Mouse (Mus musculus): ENCODE measurements at regions not wholly inside any gene's neighbourhood (a gene's known extent, or its start where the extent isn't known, plus 50 kb on each side); places are given as distances from the start of the nearest gene placed in this dataset.

DNA sequence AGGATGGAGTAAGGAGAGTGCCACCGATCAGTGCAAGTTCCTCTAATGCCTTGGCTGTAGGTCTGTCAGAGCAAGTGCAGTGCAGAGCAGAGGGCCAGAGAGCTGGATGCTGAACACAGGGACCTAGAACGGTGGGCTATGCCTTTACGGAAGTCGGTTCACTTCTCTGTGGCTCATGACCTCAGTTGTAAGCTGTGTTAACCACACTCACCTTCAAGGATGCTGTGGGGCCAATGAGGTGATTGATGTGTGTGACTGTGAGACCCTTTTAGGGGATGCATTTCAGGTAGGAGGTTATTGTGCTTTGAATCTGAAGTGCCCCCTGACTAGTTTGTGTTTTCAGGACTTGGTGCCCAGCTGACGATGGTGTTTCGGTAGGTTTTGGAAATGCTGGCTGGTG lies 254.4 kb downstream of the 4933412E24Rik start:
- ChIA-PET CTCF (no interaction called here), POLR2A (no interaction called here)

DNA sequence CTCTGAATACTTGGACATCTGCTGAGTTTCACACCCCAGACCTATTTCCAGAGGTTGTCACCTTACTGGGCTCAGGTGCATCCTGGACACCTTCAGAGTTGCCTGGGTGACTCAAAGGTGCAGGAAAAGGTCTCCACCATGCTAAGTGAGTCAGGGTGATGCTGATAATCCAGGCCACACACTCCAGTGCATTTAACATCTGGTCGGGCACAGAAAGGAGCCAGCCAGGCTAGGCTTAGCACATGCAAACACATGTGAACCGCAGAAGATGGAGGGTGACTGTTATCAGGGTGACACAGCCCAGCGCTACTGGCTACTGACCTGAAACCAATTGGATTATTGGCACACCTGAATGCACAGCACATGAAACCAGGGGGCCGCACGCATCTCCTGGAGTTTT lies 255.9 kb downstream of the 4933412E24Rik start:
- POLR2A ChIA-PET, result interaction anchor here in 2 of 4 experiments (0.6 to 1.4 kb wide), 2 partner anchors 26 to 29 kb away, joined by 3 to 4 read pairs; no protein-coding TSS in a partner anchor

DNA sequence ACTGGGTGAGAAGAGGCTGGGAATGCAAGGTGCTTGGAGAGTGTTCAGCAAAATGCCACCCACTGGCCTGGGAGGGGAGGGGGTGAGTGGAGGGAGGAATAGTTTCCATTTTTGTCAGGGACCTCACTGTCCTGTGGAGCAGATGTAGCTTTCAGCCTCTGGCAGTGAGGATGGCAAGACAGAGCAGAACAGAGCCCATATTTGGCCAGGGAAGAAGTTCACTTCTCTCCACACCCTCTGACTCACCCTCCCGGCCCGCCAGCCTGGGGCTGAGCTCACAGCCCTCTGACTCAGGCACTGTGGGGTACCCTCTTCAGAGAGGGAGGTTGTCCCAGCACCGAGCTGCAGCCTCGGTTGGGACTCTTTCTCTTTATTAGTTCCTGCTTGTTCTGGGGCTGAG lies 256.8 kb downstream of the 4933412E24Rik start:
- ChIA-PET POLR2A (interaction anchor here in 1 of 4 experiments (1.4 kb wide), 1 partner anchor 30 kb away, joined by 3 read pairs; no protein-coding TSS in a partner anchor), CTCF (no interaction called here)

More for the DNA sequence above, 255.9 kb downstream of the 4933412E24Rik start:
- CTCF ChIA-PET, result no interaction called here

DNA sequence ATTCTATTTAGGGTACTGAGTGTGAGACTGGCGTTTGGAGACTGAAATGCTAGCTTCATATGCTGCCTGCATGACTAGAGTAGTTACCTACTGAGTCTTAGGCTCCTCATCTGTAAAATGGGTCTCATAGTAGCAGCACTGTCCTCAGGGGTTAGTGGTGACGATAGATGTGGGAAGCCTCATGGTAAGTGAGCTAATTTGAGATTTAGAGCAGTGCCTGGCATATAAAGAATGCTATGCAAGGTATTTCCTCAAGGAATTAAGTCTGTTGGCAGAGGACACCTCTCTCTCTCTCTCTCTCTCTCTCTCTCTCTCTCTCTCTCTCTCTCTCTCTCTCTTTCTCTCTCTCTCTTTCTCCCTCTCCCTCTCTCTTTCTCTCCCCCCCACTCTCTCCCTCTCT lies 257.4 kb downstream of the 4933412E24Rik start:
- POLR2A ChIA-PET, result interaction anchor here in 1 of 4 experiments (0.6 to 1.4 kb wide), 2 partner anchors 31 to 479 kb away, joined by 3 to 6 read pairs; no protein-coding TSS in a partner anchor
- CTCF ChIA-PET, result interaction anchor here in 1 of 4 experiments (0.7 kb wide), 1 partner anchor 8 kb away, joined by 9 read pairs; no protein-coding TSS in a partner anchor

DNA sequence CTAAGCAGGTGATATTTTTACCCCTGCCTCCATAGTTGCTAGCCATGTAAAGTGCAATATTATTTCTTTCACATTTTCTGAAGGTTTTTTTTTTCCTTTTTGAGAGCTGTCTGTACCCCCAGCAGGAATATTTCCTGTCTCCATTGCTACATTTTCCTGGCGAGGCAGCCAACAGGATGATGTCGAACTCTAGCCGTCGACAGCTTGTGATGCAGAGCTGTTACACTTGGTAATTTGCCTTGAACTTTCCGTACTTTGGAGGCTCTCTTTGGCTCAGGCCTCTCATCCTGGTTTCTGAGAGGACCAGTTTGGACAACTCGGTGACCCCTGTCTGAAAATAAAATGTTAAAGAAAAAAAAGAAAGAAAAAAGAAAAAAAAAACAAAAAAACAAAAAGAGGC lies 260.3 kb downstream of the 4933412E24Rik start:
- ChIA-PET CTCF (interaction anchor here in 1 of 4 experiments (0.6 kb wide), 1 partner anchor 23 kb away, joined by 3 read pairs; no protein-coding TSS in a partner anchor), POLR2A (interaction anchor here in 1 of 4 experiments (0.6 to 1.1 kb wide), 4 partner anchors 16 to 136 kb away, joined by 3 to 4 read pairs (median 3); no protein-coding TSS in a partner anchor)

DNA sequence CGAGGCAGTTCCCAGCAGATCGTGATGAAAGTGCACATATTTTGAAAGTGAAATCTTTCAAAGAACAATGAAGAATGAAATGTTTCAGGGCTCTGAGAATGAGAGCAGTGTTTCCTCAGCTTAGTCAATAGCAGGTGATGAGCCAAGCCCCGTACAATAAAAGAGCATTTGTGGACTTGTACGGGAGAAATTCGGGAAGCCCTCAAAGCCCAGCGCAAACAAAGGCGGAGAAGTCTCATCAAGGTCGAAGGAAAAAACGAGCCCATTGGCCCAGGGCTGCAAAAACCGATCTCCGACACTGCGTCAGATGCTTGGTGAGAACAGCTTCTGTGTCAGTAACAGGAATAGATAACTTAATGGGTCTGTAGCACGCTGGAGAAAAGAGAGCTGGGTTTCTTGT lies 261.5 kb downstream of the 4933412E24Rik start:
- CTCF ChIA-PET, result no interaction called here
- POLR2A ChIA-PET, result interaction anchor here in 1 of 4 experiments (0.6 to 1.0 kb wide), 4 partner anchors 15 to 1196 kb away, joined by 3 to 7 read pairs (median 4); no protein-coding TSS in a partner anchor

DNA sequence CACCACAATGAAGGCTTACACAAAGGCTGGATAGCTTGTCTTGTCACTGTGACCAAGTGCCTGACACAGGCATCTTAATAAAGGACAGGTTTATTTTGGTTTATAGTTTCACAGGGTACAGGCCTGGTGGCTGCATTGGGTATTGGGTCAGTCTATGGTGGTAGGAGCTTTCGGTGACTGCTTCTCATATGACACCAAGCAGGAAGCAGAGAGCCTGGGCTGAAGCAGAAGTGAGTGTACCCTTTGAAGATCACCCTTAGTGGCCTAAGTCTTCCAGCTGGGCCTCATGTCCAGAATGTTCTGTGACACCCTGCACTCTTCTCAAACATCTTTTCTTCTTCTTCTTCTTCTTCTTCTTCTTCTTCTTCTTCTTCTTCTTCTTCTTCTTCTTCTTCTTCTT lies 264.1 kb downstream of the 4933412E24Rik start:
- ChIA-PET CTCF (no interaction called here), POLR2A (interaction anchor here in 2 of 4 experiments (0.5 to 1.7 kb wide), 2 partner anchors 11 to 156 kb away, joined by 3 read pairs; no protein-coding TSS in a partner anchor)

DNA sequence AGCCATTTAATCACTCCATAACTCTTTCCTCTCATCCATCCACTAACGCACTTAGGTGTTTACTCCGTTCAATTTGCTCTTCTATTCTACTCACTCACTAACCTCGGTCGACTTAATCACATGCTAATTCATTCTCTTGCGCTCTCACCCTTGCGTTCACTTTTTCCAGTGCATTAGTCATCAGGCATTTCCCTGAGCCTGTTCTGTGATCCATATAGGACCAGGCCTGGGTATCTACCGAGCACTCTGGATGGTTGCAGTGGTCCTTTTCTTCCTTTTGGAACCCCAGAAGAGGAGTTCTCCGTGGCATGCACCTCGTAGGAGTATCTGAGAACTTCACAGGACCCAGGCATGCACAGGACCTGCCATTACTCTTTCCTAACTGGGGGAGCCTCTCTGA lies 270.1 kb downstream of the 4933412E24Rik start:
- ChIA-PET POLR2A (interaction anchor here in 2 of 4 experiments (1.1 to 1.9 kb wide), 2 partner anchors 37 to 78 kb away, joined by 3 to 4 read pairs; no protein-coding TSS in a partner anchor), CTCF (interaction anchor here in 1 of 4 experiments (0.5 to 0.7 kb wide), 2 partner anchors 30 to 292 kb away, joined by 3 to 19 read pairs; no protein-coding TSS in a partner anchor)

DNA sequence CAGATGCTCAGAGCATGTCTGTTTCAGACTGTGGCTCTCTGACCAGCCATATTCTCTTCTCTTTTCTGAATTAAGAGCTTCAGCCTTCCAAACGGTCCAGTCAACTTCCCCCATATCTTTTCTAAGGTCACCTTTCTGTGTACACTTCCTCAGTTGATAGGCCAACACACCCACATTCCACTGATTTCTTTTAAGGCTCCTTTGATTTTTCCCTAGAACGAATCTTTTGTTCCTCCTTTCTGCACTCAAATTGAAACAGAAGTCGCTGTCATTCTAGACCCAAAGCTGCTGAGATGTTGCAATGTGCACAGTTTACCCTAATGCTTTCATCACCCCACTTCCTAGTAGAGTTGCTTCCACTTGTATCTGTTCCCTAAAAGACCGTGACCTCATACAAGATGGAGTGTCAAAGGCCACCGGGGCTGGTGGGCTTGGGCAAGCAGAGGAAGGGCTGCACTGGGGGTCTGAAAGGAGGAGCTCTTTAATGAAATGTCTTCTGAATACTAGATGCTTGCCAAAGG lies 271.9 kb downstream of the 4933412E24Rik start:
- ChIA-PET POLR2A (interaction anchor here in 2 of 4 experiments (0.6 to 1.2 kb wide), 4 partner anchors 9 to 212 kb away, joined by 3 to 8 read pairs (median 3); no protein-coding TSS in a partner anchor), CTCF (interaction anchor here in 1 of 4 experiments (1.0 kb wide), 1 partner anchor 84 kb away, joined by 6 read pairs; no protein-coding TSS in a partner anchor)

DNA sequence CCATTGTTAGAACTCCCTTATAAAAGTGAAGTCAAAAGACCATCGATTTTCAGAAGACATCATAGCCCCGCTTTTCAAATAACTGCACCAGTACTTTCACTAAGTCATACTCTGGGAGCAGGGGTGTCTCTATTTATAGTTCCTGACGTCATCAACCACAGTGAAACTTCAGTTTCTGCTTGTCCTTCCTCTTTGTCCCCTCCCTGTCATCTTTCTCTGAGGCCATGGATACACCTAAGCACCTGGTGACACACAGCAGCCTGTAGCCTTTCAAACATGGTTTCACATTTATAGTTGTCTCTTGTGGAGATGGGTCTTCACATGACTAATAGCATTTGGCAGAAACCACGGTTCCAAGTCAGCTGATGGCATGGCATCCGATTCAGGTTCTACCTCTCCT lies 277.2 kb downstream of the 4933412E24Rik start:
- ChIA-PET CTCF (no interaction called here), POLR2A (interaction anchor here in 2 of 4 experiments (0.7 to 1.2 kb wide), 2 partner anchors 16 to 1972 kb away, joined by 3 read pairs; no protein-coding TSS in a partner anchor)

DNA sequence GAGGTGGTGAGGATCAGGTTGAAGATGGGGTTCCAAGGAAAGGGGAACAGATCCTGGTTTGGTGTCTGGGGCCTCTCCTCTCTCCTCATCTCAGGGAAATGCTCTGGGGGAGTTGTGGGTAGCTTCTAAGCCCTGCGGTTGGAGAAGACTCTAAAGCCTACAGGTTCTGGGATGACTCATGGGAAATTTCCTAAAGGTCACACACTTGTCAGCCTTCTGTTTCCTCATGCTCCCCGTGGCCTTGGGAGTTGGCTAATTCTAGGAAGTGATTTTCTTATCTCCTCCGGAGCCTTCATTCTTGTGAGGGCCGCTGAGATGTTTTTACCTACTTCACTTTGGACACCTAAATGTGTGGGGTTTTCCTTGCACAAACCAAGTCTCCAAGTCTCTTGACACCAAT lies 279.2 kb downstream of the 4933412E24Rik start:
- POLR2A ChIA-PET, result no interaction called here
- CTCF ChIA-PET, result no interaction called here

DNA sequence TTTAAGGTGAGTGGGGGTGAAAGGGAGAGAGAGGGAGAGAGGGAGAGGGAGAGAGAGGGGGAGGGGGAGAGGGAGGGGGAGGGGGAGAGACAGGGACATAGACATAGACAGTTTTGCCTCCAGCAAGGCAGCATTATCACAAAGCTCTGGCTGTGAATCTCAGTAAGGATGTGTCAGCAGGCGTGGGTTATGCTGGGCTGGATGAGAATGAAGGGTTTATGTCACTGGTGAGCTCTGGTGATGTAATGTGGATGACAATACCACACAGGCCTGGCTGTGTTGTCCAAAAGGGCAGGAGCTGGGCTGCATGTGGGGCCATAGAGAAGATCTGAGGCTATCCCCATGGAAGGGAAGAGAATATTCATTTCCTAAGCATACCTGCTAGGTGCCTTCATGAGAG lies 282.0 kb downstream of the 4933412E24Rik start:
- POLR2A ChIA-PET, result interaction anchor here in 1 of 4 experiments (0.6 kb wide), 1 partner anchor 284 kb away, joined by 3 read pairs; no protein-coding TSS in a partner anchor

DNA sequence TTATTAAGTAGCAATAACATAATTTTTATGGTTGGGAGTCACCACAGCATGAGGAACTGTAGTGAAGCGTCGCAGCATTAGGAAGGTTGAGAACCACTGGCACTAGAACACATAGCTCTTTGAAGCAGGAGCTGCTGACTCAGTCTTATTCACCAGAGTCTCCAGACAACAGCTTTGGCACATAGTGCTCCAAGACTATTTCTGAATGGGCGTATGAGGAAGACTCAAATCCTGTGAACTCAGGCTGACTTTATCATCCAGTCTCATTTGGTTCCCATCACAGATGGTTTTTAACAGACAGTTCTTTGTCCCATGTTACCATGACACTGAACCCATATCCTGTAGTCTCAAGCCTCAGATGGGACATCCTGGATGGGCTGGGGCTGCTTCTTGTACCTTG lies 282.5 kb downstream of the 4933412E24Rik start:
- CTCF ChIA-PET, result no interaction called here
- POLR2A ChIA-PET, result no interaction called here

More for the DNA sequence above, 282.0 kb downstream of the 4933412E24Rik start:
- CTCF ChIA-PET, result no interaction called here

DNA sequence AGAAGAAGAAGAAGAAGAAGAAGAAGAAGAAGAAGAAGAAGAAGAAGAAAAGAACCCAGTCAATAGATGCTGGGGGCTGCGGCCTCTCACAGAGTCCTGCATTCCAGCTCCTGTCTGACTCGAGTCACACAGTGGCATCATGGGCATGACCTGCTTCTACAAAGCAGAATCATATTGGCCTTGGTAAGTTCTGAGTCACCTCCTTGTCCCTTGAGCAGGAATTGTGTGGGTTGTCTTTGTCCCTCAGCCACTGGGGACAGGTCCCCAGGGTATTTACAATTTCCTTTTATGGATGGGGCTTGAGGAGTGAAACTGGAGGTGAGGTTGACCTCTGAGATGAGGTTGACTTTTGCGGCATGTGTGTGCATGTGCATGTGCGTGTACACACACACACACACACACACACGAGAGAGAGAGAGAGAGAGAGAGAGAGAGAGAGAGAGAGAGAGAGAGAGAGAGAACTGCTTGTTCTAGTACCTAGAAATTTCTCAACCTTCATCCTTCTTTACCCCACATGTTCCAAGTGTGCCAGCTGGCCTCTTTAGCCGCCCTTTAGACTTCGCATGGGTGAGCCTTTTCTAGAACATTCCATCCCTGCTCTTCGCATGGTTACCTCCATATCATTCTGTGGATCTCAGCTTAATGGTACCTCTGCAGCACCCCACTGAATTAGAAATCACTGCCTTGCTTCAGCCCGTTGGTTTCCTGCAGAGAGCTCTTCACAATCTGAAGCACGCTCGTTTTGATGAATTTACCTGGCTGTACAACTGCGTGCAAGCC lies 283.2 kb downstream of the 4933412E24Rik start:
- POLR2A ChIA-PET, result no interaction called here
- CTCF ChIA-PET, result no interaction called here

DNA sequence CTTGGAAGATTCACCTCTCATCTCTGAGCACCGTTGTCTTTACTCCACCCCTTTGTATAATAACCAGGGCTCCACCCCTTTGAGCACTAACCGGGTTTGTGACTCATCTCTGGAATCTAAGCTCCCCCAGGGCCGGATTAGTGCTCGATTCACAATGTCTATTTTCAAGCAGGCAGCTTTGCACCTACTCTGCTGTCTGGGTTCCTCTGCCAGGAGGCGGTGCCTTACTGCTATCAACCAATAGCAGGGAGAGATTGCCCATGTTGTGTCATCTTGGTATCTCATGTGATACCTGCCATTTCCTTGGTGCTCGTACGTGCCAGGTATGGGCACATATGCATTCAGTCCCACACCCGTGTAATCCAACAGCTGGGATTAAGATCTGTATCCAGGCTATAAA lies 285.3 kb downstream of the 4933412E24Rik start:
- CTCF ChIA-PET, result no interaction called here
- POLR2A ChIA-PET, result no interaction called here

DNA sequence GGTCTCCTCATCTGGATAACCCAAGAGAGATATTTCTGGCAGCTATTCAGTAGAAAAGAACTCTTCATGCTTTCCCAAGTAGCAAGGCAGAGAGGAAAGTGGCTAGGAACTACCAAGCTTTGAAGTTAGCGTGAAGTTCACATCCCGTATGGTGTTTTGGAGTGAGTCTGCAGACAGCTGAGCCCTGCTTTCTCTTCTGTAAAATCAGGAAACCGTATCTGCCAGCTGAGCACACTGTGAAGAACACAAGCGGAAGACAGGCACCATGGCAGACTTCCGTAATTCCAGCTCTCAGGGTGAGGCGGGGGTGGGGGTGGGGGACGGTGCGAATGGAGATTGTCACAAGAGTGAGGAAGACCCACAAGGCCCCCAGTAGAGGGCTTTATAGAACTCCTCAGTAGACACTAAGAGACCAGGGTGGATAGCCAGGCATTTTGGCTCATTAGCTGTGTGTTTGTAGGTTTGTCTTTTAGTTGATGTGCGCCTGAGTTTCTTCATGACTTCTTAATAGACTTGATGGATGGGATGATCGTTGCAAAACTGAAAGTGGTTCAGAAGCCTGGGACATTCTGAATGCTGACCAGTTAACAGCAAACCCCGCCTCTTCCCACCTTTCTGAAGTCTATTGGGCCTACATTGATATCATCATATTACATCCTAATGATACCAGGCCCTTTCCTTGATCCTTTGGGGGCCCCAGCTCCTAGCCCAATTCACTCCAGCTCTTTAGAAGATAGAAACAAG lies 287.4 kb downstream of the 4933412E24Rik start:
- CTCF ChIA-PET, result interaction anchor here in 2 of 4 experiments (0.6 kb wide), 2 partner anchors 9 to 112 kb away, joined by 3 read pairs; no protein-coding TSS in a partner anchor

DNA sequence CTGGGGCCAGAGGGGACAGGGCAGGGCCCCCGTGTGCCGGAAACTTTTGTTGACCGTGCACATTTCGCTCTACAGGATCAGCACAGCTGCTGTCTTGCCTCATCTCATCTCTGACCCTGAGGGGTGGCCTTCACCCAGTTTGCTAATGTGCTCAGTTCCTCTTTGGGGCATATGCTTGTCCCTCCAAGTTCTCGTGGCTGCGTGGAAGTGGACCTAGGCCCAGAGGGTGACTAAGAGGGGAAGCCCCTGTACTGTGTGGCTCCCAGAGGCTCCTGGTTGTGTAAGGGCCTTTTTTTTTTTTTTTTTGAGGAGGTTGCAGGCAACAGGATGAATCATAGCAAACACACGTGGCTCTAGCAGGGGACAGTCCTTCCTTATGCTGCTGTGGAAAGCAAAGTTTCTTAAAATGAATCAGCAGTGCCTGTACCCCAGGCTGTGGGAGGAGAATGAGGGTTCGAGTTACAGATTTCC lies 288.2 kb downstream of the 4933412E24Rik start:
- POLR2A ChIA-PET, result interaction anchor here in 1 of 4 experiments (0.6 kb wide), 1 partner anchor 188 kb away, joined by 3 read pairs; no protein-coding TSS in a partner anchor
- CTCF ChIA-PET, result no interaction called here

More for the DNA sequence above, 287.4 kb downstream of the 4933412E24Rik start:
- POLR2A ChIA-PET, result interaction anchor here in 3 of 4 experiments (0.6 to 1.5 kb wide), 7 partner anchors 12 to 1606 kb away, joined by 3 to 5 read pairs (median 3); no protein-coding TSS in a partner anchor

DNA sequence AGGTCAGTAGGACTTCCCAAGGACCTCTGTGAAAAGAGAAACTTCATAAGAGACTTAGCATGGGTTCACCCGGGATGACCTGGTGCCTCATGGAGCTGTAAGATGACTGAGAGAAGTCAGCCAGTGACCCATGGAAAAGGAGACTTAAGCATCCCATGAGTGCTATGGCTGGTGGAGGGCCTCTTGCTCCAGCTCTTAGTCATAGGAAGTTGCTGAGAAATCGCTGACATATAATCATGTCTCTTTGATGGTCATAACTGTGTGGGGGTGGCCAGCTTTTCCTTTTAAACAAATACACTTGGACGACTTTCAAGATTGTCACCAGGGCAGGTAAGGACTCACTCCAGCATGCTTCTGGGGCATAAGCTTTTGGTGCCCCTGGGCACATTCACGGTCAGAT lies 290.5 kb downstream of the 4933412E24Rik start:
- ChIA-PET CTCF (interaction anchor here in 1 of 4 experiments (0.7 kb wide), 1 partner anchor 371 kb away, joined by 4 read pairs; no protein-coding TSS in a partner anchor), POLR2A (no interaction called here)
